Mouse (Mus musculus): ENCODE measurements at regions not wholly inside any gene's neighbourhood (a gene's known extent, or its start where the extent isn't known, plus 50 kb on each side); places are given as distances from the start of the nearest gene placed in this dataset.
A peak's percentile ranks its signal among the peaks of the same experiment; 100 is the strongest.

GRCm38 (mm10) chr6:54754810-54755209 is 61.9 kb upstream of the Znrf2 start:
- DNase-seq, result no peak

GRCm38 (mm10) chr6:54757511-54757911 is 59.2 kb upstream of the Znrf2 start:
- DNase-seq, result no peak

GRCm38 (mm10) chr6:54758112-54758511 is 58.6 kb upstream of the Znrf2 start:
- DNase-seq, result peak; percentile 72

DNA sequence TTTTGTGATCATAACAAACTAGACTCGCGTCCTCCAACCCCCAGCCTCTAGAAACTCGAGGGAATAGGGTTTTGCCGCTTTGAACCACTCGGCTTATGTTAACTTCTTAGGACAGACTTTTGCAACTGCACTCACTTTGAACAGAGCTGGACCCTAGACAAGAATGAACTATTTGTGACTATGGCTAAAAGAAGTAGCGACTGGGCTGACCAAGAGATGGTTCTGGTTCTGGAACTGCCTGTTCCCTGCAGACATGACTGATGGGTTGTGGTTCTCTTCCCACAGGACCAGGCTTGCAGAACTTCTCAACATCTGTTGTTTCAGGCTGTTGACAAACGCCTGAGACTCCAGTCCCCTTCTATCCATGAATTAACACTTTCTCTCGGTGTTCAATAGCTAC is 57.5 kb upstream of the Znrf2 start:
- DNase-seq, result no peak

DNA sequence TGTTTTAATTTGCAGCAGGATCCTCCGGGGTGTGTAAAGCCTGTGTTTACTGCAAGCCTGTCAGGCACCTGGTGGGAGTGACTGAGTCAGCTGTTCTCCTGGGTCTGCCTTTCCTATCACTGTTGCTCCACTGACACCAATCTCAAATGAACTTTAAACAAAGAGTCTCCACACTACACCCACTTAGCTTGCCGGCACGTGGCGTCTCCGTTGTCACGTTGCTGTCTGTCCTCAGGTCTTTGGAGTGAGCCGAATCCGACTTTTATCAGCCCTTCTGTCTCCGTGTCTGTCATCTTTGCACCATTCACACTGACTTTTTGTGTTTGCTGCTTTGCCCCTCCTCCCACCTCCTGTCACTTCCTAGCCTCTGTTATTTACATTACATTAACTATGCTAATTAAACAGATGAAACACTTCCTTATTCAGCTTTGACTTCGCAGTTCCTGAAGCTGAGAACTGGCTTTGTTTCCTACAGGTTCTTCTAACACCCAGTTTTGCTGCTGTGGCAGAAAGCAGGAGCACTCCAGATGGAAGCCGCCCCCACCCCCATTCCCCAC is 56.7 kb upstream of the Znrf2 start:
- DNase-seq, result peak; percentile 49

- no peak for DNase-seq
Measured at GRCm38 (mm10) chr6:54760541-54760940, 56.2 kb upstream of the Znrf2 start.

DNA sequence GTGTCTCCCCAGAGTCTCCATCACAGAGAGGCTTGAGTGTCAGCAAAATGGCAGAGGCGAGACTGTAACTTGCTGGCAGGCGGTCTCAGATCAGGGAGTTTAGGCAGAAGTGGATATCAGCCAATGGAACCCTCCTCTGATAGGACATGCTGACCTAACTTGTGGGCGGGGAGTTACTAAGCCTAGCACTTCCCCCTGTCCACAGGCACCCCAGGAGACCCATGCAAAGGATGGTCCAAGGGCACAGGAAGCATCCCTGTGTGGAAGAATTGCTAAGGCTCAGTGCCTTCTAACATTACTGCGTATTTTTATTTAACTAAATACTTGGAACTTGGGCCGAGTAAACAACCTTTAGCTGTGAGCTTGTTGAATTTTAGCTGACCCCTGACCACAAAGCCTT is 54.7 kb upstream of the Znrf2 start:
- DNase-seq, result no peak

DNA sequence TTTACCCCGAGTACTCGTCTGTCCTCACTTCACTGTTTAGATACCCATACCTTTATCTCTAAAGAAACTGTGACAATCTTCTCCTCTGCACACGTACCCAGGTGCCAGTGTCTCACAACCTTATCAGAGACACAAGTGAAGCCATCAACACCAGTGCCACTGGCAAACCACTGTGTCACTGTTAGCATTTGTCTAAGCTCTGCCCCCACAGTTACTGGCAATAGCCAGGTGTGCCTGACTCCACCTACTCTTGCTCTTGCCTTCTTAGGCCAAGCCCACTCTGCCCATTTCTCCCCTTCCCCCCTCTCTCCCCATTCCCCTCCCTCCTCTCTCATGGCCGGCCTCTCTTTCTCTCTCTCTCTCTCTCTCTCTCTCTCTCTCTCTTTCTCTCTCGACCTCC is 54.2 kb upstream of the Znrf2 start:
- DNase-seq, result no peak

- no peak for DNase-seq
Measured at GRCm38 (mm10) chr6:54763669-54764068, 53.0 kb upstream of the Znrf2 start.

DNA sequence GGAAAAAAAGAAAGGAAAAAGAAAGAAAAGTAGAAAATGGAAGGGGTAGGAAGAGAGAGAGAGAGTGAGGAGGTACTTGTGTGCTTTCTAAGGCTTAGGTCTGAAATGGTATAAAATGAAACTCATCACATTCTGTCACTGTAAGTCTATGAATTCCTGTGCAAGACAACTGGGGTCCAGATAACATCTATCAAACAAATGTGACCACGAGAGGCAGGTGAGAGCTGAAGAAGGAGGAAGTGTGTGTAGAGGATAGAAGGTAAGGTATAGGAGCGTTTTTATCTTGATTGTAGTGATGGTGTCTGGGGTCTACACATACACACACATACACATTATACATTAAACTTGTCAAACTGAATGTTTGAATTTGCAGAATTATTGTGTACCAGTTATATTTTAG is 51.0 kb upstream of the Znrf2 start:
- no peak for DNase-seq

GRCm38 (mm10) chr6:54766485-54767112 is 50.1 kb upstream of the Znrf2 start:
- DNase-seq, result no peak
